ENCODE assay signal across 13 mouse cellular contexts in the genomic region with DNA sequence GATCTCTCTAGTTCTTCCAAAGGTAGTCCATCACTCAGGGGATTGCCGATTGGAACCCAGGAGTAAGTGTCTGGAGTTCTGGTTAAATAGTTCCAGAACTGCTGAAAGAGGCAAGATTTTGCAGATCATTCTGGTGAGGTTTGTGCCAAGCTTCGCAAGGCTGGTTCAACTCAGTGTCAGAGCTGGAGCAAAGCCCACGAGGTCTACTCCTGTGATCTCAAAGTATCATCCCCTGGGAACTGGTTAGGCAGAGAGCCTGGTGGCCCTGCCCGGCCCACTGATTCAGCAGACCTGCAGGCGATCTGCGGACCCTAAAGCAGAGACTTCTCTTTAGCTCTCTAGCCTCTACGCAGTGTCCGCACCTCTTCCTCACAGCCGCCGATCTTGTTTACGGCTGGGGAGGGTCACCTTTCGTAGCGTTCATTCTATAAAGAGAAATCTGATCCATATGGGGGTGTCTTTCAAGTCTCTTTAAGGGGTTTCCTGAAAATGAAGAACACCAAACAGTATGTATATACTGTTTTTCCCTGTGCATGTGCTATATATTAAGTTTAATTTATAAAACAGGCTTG. TPM values are rescaled to one million over a fixed set of nuclear protein-coding genes. Genes with fewer than 3 reads are reported as not detected.
DNase-seq lines count a peak whose midpoint lies in the region; ATAC-seq and TF ChIP-seq lines count a peak whose summit lies in the region.
"Had no signal": no experiment of that assay in that cellular context is flagged by ENCODE, and none has a peak within 500 bp of the region (broad histone marks: within the 10 kb centered on the region; RNA-seq: fewer than 3 reads in every experiment).

No protein-coding gene starts in this region.

- intact Hi-C loops in heart, postnatal 10 days (cut with DNase I): no loop called here

- DNase-seq in forebrain, embryonic 10.5 days (ENCODE audit: extremely low spot score, low spot score): no peak
- DNase-seq in forebrain, embryonic 14.5 days (ENCODE audit: low spot score): no peak
- DNase-seq in adrenal gland, postnatal 25 days: peak; percentile 39
- peak; percentile 94 for DNase-seq in kidney, adult 2 months
- DNase-seq in cerebellum, adult 11 months: no peak
- DNase-seq in retina, embryonic 14.5 days (ENCODE audit: low spot score): no peak
- no peak for DNase-seq in heart, postnatal 10 days
- DNase-seq: gastrocnemius, postnatal 25 days; thymus, postnatal 25 days had no signal

- H3K4me2 ChIP-seq in forebrain, embryonic 14.5 days (ENCODE audit: low read length): no peak overlapping the region
- peak overlapping the region; percentile 51 for H3K4me2 ChIP-seq in limb, embryonic 13.5 days (replicated peaks)
- H3K4me2 ChIP-seq: liver, embryonic 11.5 days had no signal

- ATAC-seq in forebrain, embryonic 14.5 days: no peak
- ATAC-seq in limb, embryonic 13.5 days (ENCODE audit: low FRiP score, low read depth): peak; percentile 52

- 0 out of 2 replicates have a peak overlapping the region, but pooled peaks have one; percentile 44 for H3K27ac ChIP-seq in forebrain, embryonic 10.5 days
- no peak overlapping the region for H3K27ac ChIP-seq in forebrain, embryonic 14.5 days (ENCODE audit: low read depth, low read length)
- peak overlapping the region; percentile 65 for H3K27ac ChIP-seq in kidney, adult 2 months (ENCODE audit: insufficient read depth, low read depth, low read length)
- peak overlapping the region; percentile 40 for H3K27ac ChIP-seq in limb, embryonic 13.5 days
- H3K27ac ChIP-seq: macrophage had no signal

- H3K36me3 ChIP-seq in forebrain, embryonic 10.5 days (replicated peaks): peaks cover 22% of the 10 kb centered on the region
- no peaks in the 10 kb centered on the region for H3K36me3 ChIP-seq in forebrain, embryonic 14.5 days (ENCODE audit: control insufficient read depth, insufficient read depth, low read length)
- H3K36me3 ChIP-seq in kidney, adult 2 months (ENCODE audit: control insufficient read depth, insufficient read depth, low read length): no peaks in the 10 kb centered on the region
- no peaks in the 10 kb centered on the region for H3K36me3 ChIP-seq in limb, embryonic 13.5 days

- 83% methylated on average over 13 of the region's 13 CpGs for WGBS in forebrain, embryonic 10.5 days
- WGBS in forebrain, embryonic 14.5 days: 79% methylated on average over 13 of the region's 13 CpGs
- WGBS in kidney, adult 2 months: 43% methylated on average over 13 of the region's 13 CpGs
- WGBS in limb, embryonic 13.5 days: 29% methylated on average over 13 of the region's 13 CpGs

- H3K9me3 ChIP-seq in forebrain, embryonic 10.5 days: no peaks in the 10 kb centered on the region
- no peaks in the 10 kb centered on the region for H3K9me3 ChIP-seq in forebrain, embryonic 14.5 days (replicated peaks; ENCODE audit: control insufficient read depth, low read length)
- H3K9me3 ChIP-seq in limb, embryonic 13.5 days: no peaks in the 10 kb centered on the region

- no peak for TF ChIP-seq CTCF in kidney, adult 2 months (conservative IDR thresholded peaks at IDR 0.05; ENCODE audit: insufficient read depth, insufficient read length, low read depth, low read length)

- H3K4me1 ChIP-seq in forebrain, embryonic 10.5 days: peaks cover 58% of the 10 kb centered on the region
- H3K4me1 ChIP-seq in forebrain, embryonic 14.5 days (ENCODE audit: control insufficient read depth, insufficient read depth, low read length): no peaks in the 10 kb centered on the region
- peaks cover 8% of the 10 kb centered on the region; the same call in 1 of the 2 replicates for H3K4me1 ChIP-seq in kidney, adult 2 months (ENCODE audit: control insufficient read depth, insufficient read depth, low read length)
- H3K4me1 ChIP-seq in limb, embryonic 13.5 days: peaks cover 34% of the 10 kb centered on the region

- no peak overlapping the region for H3K9ac ChIP-seq in forebrain, embryonic 14.5 days (ENCODE audit: low read length)
- 0 out of 2 replicates have a peak overlapping the region, but pooled peaks have one; percentile 0 for H3K9ac ChIP-seq in limb, embryonic 13.5 days

- H3K27me3 ChIP-seq in forebrain, embryonic 10.5 days (ENCODE audit: poor library complexity, severe bottlenecking): no peaks in the 10 kb centered on the region
- no peaks in the 10 kb centered on the region for H3K27me3 ChIP-seq in forebrain, embryonic 14.5 days (replicated peaks; ENCODE audit: control insufficient read depth, insufficient read depth, low read length)
- H3K27me3 ChIP-seq in kidney, adult 2 months (replicated peaks; ENCODE audit: control insufficient read depth, insufficient read depth, low read length): no peaks in the 10 kb centered on the region
- H3K27me3 ChIP-seq in limb, embryonic 13.5 days: no peaks in the 10 kb centered on the region

- no peak overlapping the region for H3K4me3 ChIP-seq in forebrain, embryonic 10.5 days
- H3K4me3 ChIP-seq in forebrain, embryonic 14.5 days (ENCODE audit: low read depth, low read length): no peak overlapping the region
- peak overlapping the region; percentile 13; the same call in 1 of the 2 replicates for H3K4me3 ChIP-seq in kidney, adult 2 months (ENCODE audit: insufficient read depth, low read depth, low read length)
- peak overlapping the region; percentile 0; the same call in 1 of the 2 replicates for H3K4me3 ChIP-seq in limb, embryonic 13.5 days

- no peak for TF ChIP-seq POLR2A in kidney, adult 2 months (IDR thresholded peaks at IDR 0.05; ENCODE audit: low read depth, low read length)

RNA-seq across cellular contexts. Expression of a gene that starts 10.8 kb away (rescaled TPM):
- 23.4 and 24.9 TPM in 2 replicates for polyA plus RNA-seq in forebrain, embryonic 10.5 days (2016; fragmentation: Nextera tagmentation; extraction: Ambion mirVana)
- polyA plus RNA-seq in forebrain, embryonic 14.5 days (2014; fragmentation: Nextera tagmentation; extraction: Ambion mirVana): 5.4 and 6.6 TPM in 2 replicates
- 14.1 and 18.7 TPM in 2 replicates for total RNA-seq in adrenal gland, postnatal 25 days (2021)
- polyA plus RNA-seq in kidney, adult 2 months (2012; rRNA removed): 8.1 and 11.4 TPM in 2 replicates
- polyA plus RNA-seq in limb, embryonic 13.5 days (2015; fragmentation: Nextera tagmentation; extraction: Ambion mirVana): 2.8 and 3.3 TPM in 2 replicates
- total RNA-seq in heart, postnatal 10 days (2021): under 1 TPM; 0.57 to 0.79 TPM
- total RNA-seq: common myeloid progenitor, adult 5-6 weeks had no signal
- polyA plus RNA-seq: macrophage had no signal

Comparison
In these comparisons a context has a peak if more than half of its experiments do, and no peak if none do; other contexts are left out.
1. DNase-seq: peak in adrenal gland, postnatal 25 days (single experiment) and kidney, adult 2 months (single experiment); none in forebrain, embryonic 10.5 days (single experiment), forebrain, embryonic 14.5 days (single experiment), cerebellum, adult 11 months (single experiment), retina, embryonic 14.5 days (single experiment) and heart, postnatal 10 days (0 of 2).
2. H3K4me3 ChIP-seq: peak in kidney, adult 2 months (single experiment) and limb, embryonic 13.5 days (single experiment); none in forebrain, embryonic 10.5 days (single experiment) and forebrain, embryonic 14.5 days (single experiment).